Mouse (Mus musculus) stomach, embryonic 14.5 days (tissue): Measurements from ENCODE around the gene Cntd1. TPM values are rescaled to one million over a fixed set of nuclear protein-coding genes. Genes with fewer than 3 reads are reported as not detected.

Source experiments
- ATAC-seq: fragments of 200-750 bp; cut with Nextera tagmentation; 2 replicates; pipeline ENCODE4 v1.8.0; 2017; ENCODE audit warnings: low read depth, moderate TSS enrichment; ENCODE audit not compliant: insufficient number of reproducible peaks, insufficient read depth, low FRiP score
- H3K27ac ChIP-seq: fragments of 300-500 bp; sonication (generic); 2 replicates; pipeline ENCODE4 v1.5.1; 2014; ENCODE audit warnings: mild to moderate bottlenecking, low read length, moderate library complexity, mixed read lengths
- H3K27me3 ChIP-seq: fragments of 300-500 bp; sonication (generic); 2 replicates; pipeline ENCODE4 v1.6.1; 2014; ENCODE audit warnings: low read length, control low read depth, mixed read lengths; ENCODE audit not compliant: control insufficient read depth, insufficient read depth
- H3K36me3 ChIP-seq: fragments of 300-500 bp; sonication (generic); 2 replicates; pipeline ENCODE4 v1.6.1; 2014; ENCODE audit warnings: mild to moderate bottlenecking, control low read depth, low read length, moderate library complexity, mixed read lengths; ENCODE audit not compliant: control insufficient read depth, insufficient read depth
- H3K4me1 ChIP-seq: fragments of 300-500 bp; sonication (generic); 2 replicates; pipeline ENCODE4 v1.6.1; 2014; ENCODE audit warnings: low read length, control low read depth, mixed read lengths; ENCODE audit not compliant: control insufficient read depth, insufficient read depth
- H3K4me2 ChIP-seq: fragments of 300-500 bp; sonication (generic); replicated peaks from 2 replicates; pipeline ENCODE4 v1.6.1; 2014; ENCODE audit warnings: low read depth, low read length, control low read depth
- H3K4me3 ChIP-seq: fragments of 300-500 bp; sonication (generic); 2 replicates; pipeline ENCODE4 v1.5.1; 2014; ENCODE audit warnings: low read depth, low read length, control low read depth
- H3K9ac ChIP-seq: fragments of 300-500 bp; sonication (generic); replicated peaks from 2 replicates; pipeline ENCODE4 v1.6.1; 2014; ENCODE audit warnings: low read depth, mild to moderate bottlenecking, control low read depth, low read length, moderate library complexity, mixed read lengths
- H3K9me3 ChIP-seq: fragments of 300-500 bp; sonication (generic); 2 replicates; pipeline ENCODE4 v1.6.1; 2016; ENCODE audit warnings: low read depth, low read length, control low read depth; ENCODE audit not compliant: control insufficient read depth
- WGBS: fragments of 180-500 bp; shearing (Covaris S2); extraction: QIAGEN DNeasy Blood & Tissue Kit; methylation state at CpG from one replicate; pipeline ENCODE4 v1.1.7; 2014; 5-methylcytosine and 5-hydroxymethylcytosine counted together
- polyA plus RNA-seq: library from polyadenylated mRNA; unstranded; fragments of >200 nt; fragmentation: Nextera tagmentation; extraction: Ambion mirVana; gene quantifications from 2 replicates; pipeline ENCODE4 v1.2.1, GENCODE M21; 2014

Gene Cntd1
- polyA plus RNA-seq, 1 experiment from 2014 or later = 0.87 TPM

GRCm38 (mm10) chr11:101234124-101234523 lies 44.7 kb upstream of the Cntd1 start:
- H3K4me3 ChIP-seq = no peak overlapping the region
- no peaks in the 10 kb centered on the region for H3K36me3 ChIP-seq
- no peaks in the 10 kb centered on the region for H3K27me3 ChIP-seq
- no peak for ATAC-seq
- H3K4me1 ChIP-seq = peaks cover 23% of the 10 kb centered on the region
- H3K9me3 ChIP-seq = no peaks in the 10 kb centered on the region
- H3K9ac ChIP-seq = no peak overlapping the region
- no peak overlapping the region for H3K27ac ChIP-seq
- H3K4me2 ChIP-seq = no peak overlapping the region

- Histone ChIP-seq H3K9me3 (no peaks in the 10 kb centered on the region), H3K9ac (no peak overlapping the region), H3K27ac (no peak overlapping the region), H3K4me3 (no peak overlapping the region), H3K4me1 (peaks cover 18% of the 10 kb centered on the region), H3K4me2 (no peak overlapping the region), H3K36me3 (no peaks in the 10 kb centered on the region), H3K27me3 (no peaks in the 10 kb centered on the region)
- no peak for ATAC-seq
These were observed 43.4 kb upstream of the Cntd1 start for GRCm38 (mm10) chr11:101235429-101235828.

- Histone ChIP-seq H3K36me3 (no peaks in the 10 kb centered on the region), H3K4me3 (no peak overlapping the region), H3K9ac (no peak overlapping the region), H3K4me2 (no peak overlapping the region), H3K27me3 (no peaks in the 10 kb centered on the region), H3K4me1 (peaks cover 6% of the 10 kb centered on the region), H3K9me3 (no peaks in the 10 kb centered on the region), H3K27ac (no peak overlapping the region)
- no peak for ATAC-seq
- WGBS = 93% methylated on average over 5 of the region's 5 CpGs
These were observed 42.0 kb upstream of the Cntd1 start for GRCm38 (mm10) chr11:101236782-101237181.

- H3K27ac ChIP-seq = peak overlapping the region; percentile 80
- no peaks in the 10 kb centered on the region for H3K9me3 ChIP-seq
- ATAC-seq = peak; percentile 69; the same call in 1 of the 2 replicates
- no peaks in the 10 kb centered on the region for H3K27me3 ChIP-seq
- no peak overlapping the region for H3K4me3 ChIP-seq
- peaks cover 6% of the 10 kb centered on the region for H3K4me1 ChIP-seq
- no peaks in the 10 kb centered on the region for H3K36me3 ChIP-seq
- H3K9ac ChIP-seq = no peak overlapping the region
- 37% methylated on average over 5 of the region's 5 CpGs for WGBS
- H3K4me2 ChIP-seq = no peak overlapping the region
These were observed 40.7 kb upstream of the Cntd1 start for GRCm38 (mm10) chr11:101238071-101238647.

GRCm38 (mm10) chr11:101245071-101245470 lies 33.7 kb upstream of the Cntd1 start:
- Histone ChIP-seq H3K36me3 (no peaks in the 10 kb centered on the region), H3K9me3 (no peaks in the 10 kb centered on the region), H3K4me3 (peak overlapping the region; percentile 60; the same call in 1 of the 2 replicates), H3K9ac (no peak overlapping the region), H3K4me2 (peak overlapping the region; percentile 93), H3K4me1 (peaks cover 7% of the 10 kb centered on the region; the same call in 1 of the 2 replicates), H3K27ac (peak overlapping the region; percentile 85; the same call in 1 of the 2 replicates), H3K27me3 (no peaks in the 10 kb centered on the region)
- 40% methylated on average over 4 of the region's 4 CpGs for WGBS
- no peak for ATAC-seq

- ATAC-seq = peak; percentile 66
These were observed 32.7 kb upstream of the Cntd1 start, which contains the start of gene Ramp2 for GRCm38 (mm10) chr11:101245855-101246701. Ramp2 (plus strand) TSS chr11:101246028.

GRCm38 (mm10) chr11:101246702-101247012 lies 32.2 kb upstream of the Cntd1 start:
- no peak for ATAC-seq
- H3K4me2 ChIP-seq = peak overlapping the region; percentile 93
- H3K27me3 ChIP-seq = no peaks in the 10 kb centered on the region

More at GRCm38 (mm10) chr11:101245855-101246701, 32.7 kb upstream of the Cntd1 start, which contains the start of gene Ramp2:
- no peaks in the 10 kb centered on the region for H3K36me3 ChIP-seq
- peak within 1 kb of the TSS; percentile 85 for H3K27ac ChIP-seq
- peak within 1 kb of the TSS; percentile 69 for H3K9ac ChIP-seq
- WGBS = under 1% methylated on average over 63 of the region's 63 CpGs
- H3K27me3 ChIP-seq = no peaks in the 10 kb centered on the region
- H3K9me3 ChIP-seq = no peaks in the 10 kb centered on the region
- peaks cover 7% of the 10 kb centered on the region; the same call in 1 of the 2 replicates for H3K4me1 ChIP-seq
- peak within 1 kb of the TSS; percentile 60 for H3K4me3 ChIP-seq
- H3K4me2 ChIP-seq = peak within 1 kb of the TSS; percentile 93

GRCm38 (mm10) chr11:101247521-101248030 lies 31.2 kb upstream of the Cntd1 start:
- Histone ChIP-seq H3K27me3 (no peaks in the 10 kb centered on the region), H3K4me2 (peak overlapping the region; percentile 93), H3K4me1 (peaks cover 11% of the 10 kb centered on the region; the same call in 1 of the 2 replicates), H3K36me3 (no peaks in the 10 kb centered on the region), H3K27ac (no peak overlapping the region; the same call in 1 of the 2 replicates), H3K9ac (no peak overlapping the region), H3K9me3 (no peaks in the 10 kb centered on the region), H3K4me3 (peak overlapping the region; percentile 60)
- ATAC-seq = no peak
- WGBS = 88% methylated on average over 6 of the region's 6 CpGs

More at GRCm38 (mm10) chr11:101246702-101247012, 32.2 kb upstream of the Cntd1 start:
- peak overlapping the region; percentile 60 for H3K4me3 ChIP-seq
- WGBS = 7% methylated on average over 7 of the region's 7 CpGs
- no peaks in the 10 kb centered on the region for H3K9me3 ChIP-seq
- H3K27ac ChIP-seq = peak overlapping the region; percentile 85
- peak overlapping the region; percentile 69 for H3K9ac ChIP-seq
- peaks cover 7% of the 10 kb centered on the region; the same call in 1 of the 2 replicates for H3K4me1 ChIP-seq
- H3K36me3 ChIP-seq = no peaks in the 10 kb centered on the region
